Mouse (Mus musculus) lung, embryonic 14.5 days (tissue): ENCODE data around the gene Tbc1d10b. TPM values are rescaled to one million over a fixed set of nuclear protein-coding genes. Genes with fewer than 3 reads are reported as not detected.

ENCODE experiments used
- ATAC-seq: fragments of 200-750 bp; cut with Nextera tagmentation; 2 replicates; pipeline ENCODE4 v1.8.0; 2017; ENCODE audit warnings: mild to moderate bottlenecking, moderate TSS enrichment, moderate library complexity; ENCODE audit not compliant: insufficient read depth
- DNase-seq: peaks from one replicate; pipeline ENCODE4 v3.0.0-alpha.2; 2015
- H3K27ac ChIP-seq: fragments of 300-500 bp; sonication (generic); 2 replicates; pipeline ENCODE4 v1.5.1; 2014; ENCODE audit warnings: low read depth, mild to moderate bottlenecking, moderate library complexity
- H3K27me3 ChIP-seq: fragments of 300-500 bp; sonication (generic); 2 replicates; pipeline ENCODE4 v1.6.1; 2014; ENCODE audit warnings: low read length, control low read depth; ENCODE audit not compliant: insufficient read depth
- H3K36me3 ChIP-seq: fragments of 300-500 bp; sonication (generic); 2 replicates; pipeline ENCODE4 v1.6.1; 2014; ENCODE audit warnings: control low read depth; ENCODE audit not compliant: insufficient read depth
- H3K4me1 ChIP-seq: fragments of 300-500 bp; sonication (generic); 2 replicates; pipeline ENCODE4 v1.6.1; 2014; ENCODE audit warnings: antibody characterized with exemption, control low read depth; ENCODE audit not compliant: insufficient read depth
- H3K4me2 ChIP-seq: fragments of 300-500 bp; sonication (generic); 2 replicates; pipeline ENCODE4 v1.6.1; 2014; ENCODE audit warnings: mild to moderate bottlenecking
- H3K4me3 ChIP-seq: fragments of 300-500 bp; sonication (generic); 2 replicates; pipeline ENCODE4 v1.5.1; 2014; ENCODE audit warnings: low read depth, low read length
- H3K9ac ChIP-seq: fragments of 300-500 bp; sonication (generic); 2 replicates; pipeline ENCODE4 v1.6.1; 2014
- H3K9me3 ChIP-seq: fragments of 300-500 bp; sonication (generic); 2 replicates; pipeline ENCODE4 v1.6.1; 2016; ENCODE audit warnings: low read depth, low read length, control low read depth
- CTCF ChIP-seq: IDR thresholded peaks from 2 replicates; pipeline ENCODE4 v1.5.1; 2016; ENCODE audit warnings: antibody characterized with exemption, low read depth
- WGBS: fragments of 180-500 bp; shearing (Covaris S2); extraction: QIAGEN DNeasy Blood & Tissue Kit; methylation state at CpG from one replicate; pipeline ENCODE4 v1.1.7; 2014; 5-methylcytosine and 5-hydroxymethylcytosine counted together
- polyA plus RNA-seq: library from polyadenylated mRNA; unstranded; fragments of >200 nt; fragmentation: Nextera tagmentation; extraction: Ambion mirVana; gene quantifications from 2 replicates; pipeline ENCODE4 v1.2.1, GENCODE M21; 2014

Tbc1d10b gene
- polyA plus RNA-seq, 1 experiment from 2014 or later: 33.7 TPM

- 0 out of 2 replicates have a peak, but pooled peaks cover 3% of the 10 kb centered on the region for H3K9me3 ChIP-seq
- no peaks in the 10 kb centered on the region for H3K36me3 ChIP-seq
These were observed 15.5 kb upstream of the Tbc1d10b start for GRCm38 (mm10) chr7:127223515-127224478.

GRCm38 (mm10) chr7:127223106-127223505, 14.8 kb upstream of the Tbc1d10b start:
- H3K36me3 ChIP-seq: no peaks in the 10 kb centered on the region
- no peak overlapping the region for H3K27ac ChIP-seq
- H3K9ac ChIP-seq: no peak overlapping the region
- H3K27me3 ChIP-seq: no peaks in the 10 kb centered on the region
- ATAC-seq (no peak), DNase-seq (no peak)
- 0 out of 2 replicates have a peak, but pooled peaks cover 3% of the 10 kb centered on the region for H3K9me3 ChIP-seq
- no peak overlapping the region for H3K4me3 ChIP-seq
- H3K4me2 ChIP-seq: no peak overlapping the region
- WGBS: 95% methylated on average over 3 of the region's 3 CpGs
- TF ChIP-seq CTCF: no peak
- H3K4me1 ChIP-seq: no peaks in the 10 kb centered on the region

More at GRCm38 (mm10) chr7:127223515-127224478, 15.5 kb upstream of the Tbc1d10b start:
- Histone ChIP-seq H3K4me1 (no peaks in the 10 kb centered on the region), H3K9ac (no peak overlapping the region), H3K27me3 (no peaks in the 10 kb centered on the region), H3K27ac (no peak overlapping the region), H3K4me2 (no peak overlapping the region), H3K4me3 (no peak overlapping the region)
- ATAC-seq: no peak
- no peak for TF ChIP-seq CTCF
- DNase-seq: no peak
- WGBS: 76% methylated on average over 6 of the region's 6 CpGs

- no peaks in the 10 kb centered on the region for H3K4me1 ChIP-seq
- H3K27me3 ChIP-seq: no peaks in the 10 kb centered on the region
- WGBS: 79% methylated on average over 6 of the region's 6 CpGs
- H3K9me3 ChIP-seq: 0 out of 2 replicates have a peak, but pooled peaks cover 3% of the 10 kb centered on the region
- H3K4me3 ChIP-seq: no peak overlapping the region
- DNase-seq (no peak), ATAC-seq (no peak)
- H3K9ac ChIP-seq: no peak overlapping the region
- no peaks in the 10 kb centered on the region for H3K36me3 ChIP-seq
- TF ChIP-seq CTCF: no peak
- H3K27ac ChIP-seq: no peak overlapping the region
- H3K4me2 ChIP-seq: no peak overlapping the region
These were observed 12.2 kb upstream of the Tbc1d10b start for GRCm38 (mm10) chr7:127220440-127220839.

- H3K9ac ChIP-seq: no peak overlapping the region
- H3K4me3 ChIP-seq: no peak overlapping the region
- no peaks in the 10 kb centered on the region for H3K36me3 ChIP-seq
- H3K27ac ChIP-seq: no peak overlapping the region; the same call in 1 of the 2 replicates
- H3K9me3 ChIP-seq: 0 out of 2 replicates have a peak, but pooled peaks cover 3% of the 10 kb centered on the region
- 87% methylated on average over 4 of the region's 4 CpGs for WGBS
- peaks cover 4% of the 10 kb centered on the region; the same call in 1 of the 2 replicates for H3K27me3 ChIP-seq
- no peak overlapping the region for H3K4me2 ChIP-seq
- TF ChIP-seq CTCF: no peak
- H3K4me1 ChIP-seq: no peaks in the 10 kb centered on the region
- ATAC-seq (no peak), DNase-seq (no peak)
These were observed 10.4 kb upstream of the Tbc1d10b start for GRCm38 (mm10) chr7:127218670-127219069.

GRCm38 (mm10) chr7:127217901-127218642, 9.8 kb upstream of the Tbc1d10b start:
- Histone ChIP-seq H3K4me1 (no peaks in the 10 kb centered on the region), H3K36me3 (no peaks in the 10 kb centered on the region), H3K27me3 (peaks cover 4% of the 10 kb centered on the region; the same call in 1 of the 2 replicates), H3K4me2 (no peak overlapping the region), H3K9ac (no peak overlapping the region), H3K27ac (no peak overlapping the region), H3K9me3 (0 out of 2 replicates have a peak, but pooled peaks cover 3% of the 10 kb centered on the region), H3K4me3 (no peak overlapping the region)
- DNase-seq (no peak), ATAC-seq (no peak)
- TF ChIP-seq CTCF: no peak
- WGBS: 70% methylated on average over 10 of the region's 10 CpGs

GRCm38 (mm10) chr7:127217475-127217874, 9.2 kb upstream of the Tbc1d10b start:
- Histone ChIP-seq H3K27me3 (peaks cover 4% of the 10 kb centered on the region; the same call in 1 of the 2 replicates), H3K36me3 (no peaks in the 10 kb centered on the region), H3K9me3 (0 out of 2 replicates have a peak, but pooled peaks cover 3% of the 10 kb centered on the region), H3K4me1 (no peaks in the 10 kb centered on the region), H3K9ac (no peak overlapping the region; the same call in 1 of the 2 replicates), H3K27ac (no peak overlapping the region), H3K4me3 (no peak overlapping the region), H3K4me2 (no peak overlapping the region)
- no peak for TF ChIP-seq CTCF
- WGBS: 87% methylated on average over 6 of the region's 6 CpGs
- ATAC-seq: no peak
- DNase-seq: no peak
